Mouse (Mus musculus): ENCODE measurements around the gene Pdpk1. TPM values are rescaled to one million over a fixed set of nuclear protein-coding genes. Genes with fewer than 3 reads are reported as not detected.
A peak's percentile ranks its signal among the peaks of the same experiment; 100 is the strongest.

The Pdpk1 gene
- polyA plus RNA-seq, 1 experiment = 42.6 TPM

- Histone ChIP-seq H3K27ac (ENCODE audit: insufficient read depth, low read length) (no peak overlapping the region), H3K4me3 (ENCODE audit: insufficient read depth, low read length) (no peak overlapping the region), H3K4me1 (ENCODE audit: control insufficient read depth, insufficient read depth, low read length) (peaks cover 10% of the 10 kb centered on the region)
- TF ChIP-seq CTCF (IDR thresholded peaks at IDR 0.05; ENCODE audit: borderline replicate concordance, insufficient read depth, low read length) = no peak
- TF ChIP-seq POLR2A (IDR thresholded peaks at IDR 0.05; ENCODE audit: low read depth, low read length) = no peak
Observed at GRCm38 (mm10) chr17:24056636-24057625, 93.8 kb downstream of the Pdpk1 start.

- Histone ChIP-seq H3K4me3 (ENCODE audit: insufficient read depth, low read length) (no peak overlapping the region), H3K4me1 (ENCODE audit: control insufficient read depth, insufficient read depth, low read length) (no peaks in the 10 kb centered on the region), H3K27ac (ENCODE audit: insufficient read depth, low read length) (no peak overlapping the region)
- TF ChIP-seq CTCF (IDR thresholded peaks at IDR 0.05; ENCODE audit: borderline replicate concordance, insufficient read depth, low read length) (no peak), POLR2A (IDR thresholded peaks at IDR 0.05; ENCODE audit: low read depth, low read length) (no peak)
Observed at GRCm38 (mm10) chr17:24049008-24049407, 101.7 kb downstream of the Pdpk1 start.

GRCm38 (mm10) chr17:24048053-24048452, 102.7 kb downstream of the Pdpk1 start:
- H3K27ac ChIP-seq (ENCODE audit: insufficient read depth, low read length) = no peak overlapping the region
- no peak overlapping the region for H3K4me3 ChIP-seq (ENCODE audit: insufficient read depth, low read length)
- H3K4me1 ChIP-seq (ENCODE audit: control insufficient read depth, insufficient read depth, low read length) = no peaks in the 10 kb centered on the region
- TF ChIP-seq CTCF (IDR thresholded peaks at IDR 0.05; ENCODE audit: borderline replicate concordance, insufficient read depth, low read length) = no peak
- TF ChIP-seq POLR2A (IDR thresholded peaks at IDR 0.05; ENCODE audit: low read depth, low read length) = no peak

- H3K4me3 ChIP-seq (ENCODE audit: insufficient read depth, low read length) = no peak overlapping the region
- H3K4me1 ChIP-seq (ENCODE audit: control insufficient read depth, insufficient read depth, low read length) = no peaks in the 10 kb centered on the region
- TF ChIP-seq POLR2A (IDR thresholded peaks at IDR 0.05; ENCODE audit: low read depth, low read length) (no peak), CTCF (IDR thresholded peaks at IDR 0.05; ENCODE audit: borderline replicate concordance, insufficient read depth, low read length) (no peak)
- H3K27ac ChIP-seq (ENCODE audit: insufficient read depth, low read length) = no peak overlapping the region
Observed at GRCm38 (mm10) chr17:24046026-24046425, 104.7 kb downstream of the Pdpk1 start.

GRCm38 (mm10) chr17:24045608-24046007, 105.1 kb downstream of the Pdpk1 start:
- H3K27ac ChIP-seq (ENCODE audit: insufficient read depth, low read length) = no peak overlapping the region
- no peaks in the 10 kb centered on the region for H3K4me1 ChIP-seq (ENCODE audit: control insufficient read depth, insufficient read depth, low read length)
- no peak overlapping the region for H3K4me3 ChIP-seq (ENCODE audit: insufficient read depth, low read length)
- TF ChIP-seq CTCF (IDR thresholded peaks at IDR 0.05; ENCODE audit: borderline replicate concordance, insufficient read depth, low read length) (no peak), POLR2A (IDR thresholded peaks at IDR 0.05; ENCODE audit: low read depth, low read length) (no peak)

GRCm38 (mm10) chr17:24044482-24044881, 106.2 kb downstream of the Pdpk1 start:
- Histone ChIP-seq H3K4me1 (ENCODE audit: control insufficient read depth, insufficient read depth, low read length) (no peaks in the 10 kb centered on the region), H3K27ac (ENCODE audit: insufficient read depth, low read length) (no peak overlapping the region)
- no peak for TF ChIP-seq CTCF (IDR thresholded peaks at IDR 0.05; ENCODE audit: borderline replicate concordance, insufficient read depth, low read length)
- no peak for TF ChIP-seq POLR2A (IDR thresholded peaks at IDR 0.05; ENCODE audit: low read depth, low read length)

GRCm38 (mm10) chr17:24037844-24038243, 112.9 kb downstream of the Pdpk1 start, which contains the start of gene Prss27:
TSS of gene Prss27 (plus strand) at chr17:24038144.
- Histone ChIP-seq H3K4me1 (ENCODE audit: control insufficient read depth, insufficient read depth, low read length) (peaks cover 7% of the 10 kb centered on the region), H3K4me3 (ENCODE audit: insufficient read depth, low read length) (no peak within 1 kb of the TSS), H3K27ac (ENCODE audit: insufficient read depth, low read length) (no peak within 1 kb of the TSS)
- no peak for TF ChIP-seq POLR2A (IDR thresholded peaks at IDR 0.05; ENCODE audit: low read depth, low read length)
- no peak for TF ChIP-seq CTCF (IDR thresholded peaks at IDR 0.05; ENCODE audit: borderline replicate concordance, insufficient read depth, low read length)

More at GRCm38 (mm10) chr17:24044482-24044881, 106.2 kb downstream of the Pdpk1 start:
- no peak overlapping the region for H3K4me3 ChIP-seq (ENCODE audit: insufficient read depth, low read length)

GRCm38 (mm10) chr17:24037360-24037759, 113.4 kb downstream of the Pdpk1 start:
- Histone ChIP-seq H3K27ac (ENCODE audit: insufficient read depth, low read length) (no peak overlapping the region), H3K4me1 (ENCODE audit: control insufficient read depth, insufficient read depth, low read length) (peaks cover 7% of the 10 kb centered on the region), H3K4me3 (ENCODE audit: insufficient read depth, low read length) (no peak overlapping the region)
- TF ChIP-seq POLR2A (IDR thresholded peaks at IDR 0.05; ENCODE audit: low read depth, low read length) = no peak
- TF ChIP-seq CTCF (IDR thresholded peaks at IDR 0.05; ENCODE audit: borderline replicate concordance, insufficient read depth, low read length) = no peak

- no peak overlapping the region for H3K4me3 ChIP-seq (ENCODE audit: insufficient read depth, low read length)
- TF ChIP-seq POLR2A (IDR thresholded peaks at IDR 0.05; ENCODE audit: low read depth, low read length) = no peak
- TF ChIP-seq CTCF (IDR thresholded peaks at IDR 0.05; ENCODE audit: borderline replicate concordance, insufficient read depth, low read length) = peak; percentile 24; the same call in 1 of the 2 replicates
- H3K4me1 ChIP-seq (ENCODE audit: control insufficient read depth, insufficient read depth, low read length) = peaks cover 7% of the 10 kb centered on the region
- H3K27ac ChIP-seq (ENCODE audit: insufficient read depth, low read length) = no peak overlapping the region
Observed at GRCm38 (mm10) chr17:24036954-24037353, 113.8 kb downstream of the Pdpk1 start.

- no peak; the same call in 1 of the 2 replicates for TF ChIP-seq POLR2A (IDR thresholded peaks at IDR 0.05; ENCODE audit: low read depth, low read length)
- TF ChIP-seq CTCF (IDR thresholded peaks at IDR 0.05; ENCODE audit: borderline replicate concordance, insufficient read depth, low read length) = no peak
- H3K27ac ChIP-seq (ENCODE audit: insufficient read depth, low read length) = peak overlapping the region; percentile 99
- H3K4me1 ChIP-seq (ENCODE audit: control insufficient read depth, insufficient read depth, low read length) = peaks cover 7% of the 10 kb centered on the region
Observed at GRCm38 (mm10) chr17:24035087-24035486, 115.6 kb downstream of the Pdpk1 start.

More at GRCm38 (mm10) chr17:24035087-24035486, 115.6 kb downstream of the Pdpk1 start:
- H3K4me3 ChIP-seq (ENCODE audit: insufficient read depth, low read length) = no peak overlapping the region
